Mouse (Mus musculus) neural tube, embryonic 12.5 days (tissue): ENCODE measurements around the gene Ccdc70. TPM values are rescaled to one million over a fixed set of nuclear protein-coding genes. Genes with fewer than 3 reads are reported as not detected.

Source experiments
- ATAC-seq: fragments of 200-750 bp; cut with Nextera tagmentation; 2 replicates; pipeline ENCODE4 v1.8.0; 2017; ENCODE audit warnings: low read depth, mild to moderate bottlenecking, moderate TSS enrichment, moderate library complexity; ENCODE audit not compliant: low FRiP score
- H3K27ac ChIP-seq: fragments of 300-500 bp; sonication (generic); 2 replicates; pipeline ENCODE4 v1.5.1; 2016
- H3K27me3 ChIP-seq: fragments of 300-500 bp; sonication (generic); replicated peaks from 2 replicates; pipeline ENCODE4 v1.6.1; 2016; ENCODE audit warnings: mild to moderate bottlenecking
- H3K36me3 ChIP-seq: fragments of 300-500 bp; sonication (generic); 2 replicates; pipeline ENCODE4 v1.6.1; 2016; ENCODE audit warnings: mild to moderate bottlenecking
- H3K4me1 ChIP-seq: fragments of 300-500 bp; sonication (generic); 2 replicates; pipeline ENCODE4 v1.6.1; 2016
- H3K4me2 ChIP-seq: fragments of 300-500 bp; sonication (generic); replicated peaks from 2 replicates; pipeline ENCODE4 v1.6.1; 2016; ENCODE audit warnings: mild to moderate bottlenecking
- H3K4me3 ChIP-seq: fragments of 300-500 bp; sonication (generic); 2 replicates; pipeline ENCODE4 v1.5.1; 2016
- H3K9ac ChIP-seq: fragments of 300-500 bp; sonication (generic); 2 replicates; pipeline ENCODE4 v1.6.1; 2016; ENCODE audit warnings: mild to moderate bottlenecking
- H3K9me3 ChIP-seq: fragments of 300-500 bp; sonication (generic); 2 replicates; pipeline ENCODE4 v1.6.1; 2016; ENCODE audit warnings: mild to moderate bottlenecking
- WGBS: fragments of 180-500 bp; shearing (Covaris S2); methylation state at CpG from one replicate; pipeline ENCODE4 v1.1.7; 2016; 5-methylcytosine and 5-hydroxymethylcytosine counted together
- polyA plus RNA-seq: library from polyadenylated mRNA; unstranded; fragments of >200 nt; fragmentation: Nextera tagmentation; extraction: Ambion mirVana; gene quantifications from 2 replicates; pipeline ENCODE4 v1.2.1, GENCODE M21; 2016

Ccdc70 gene
- polyA plus RNA-seq, 1 experiment from 2014 or later = not detected

- 34% methylated on average over 6 of the region's 6 CpGs for WGBS
Measured at GRCm38 (mm10) chr8:21992184-21992583, 22.6 kb downstream of the Ccdc70 start.

GRCm38 (mm10) chr8:21995181-21995580, 25.6 kb downstream of the Ccdc70 start:
- H3K9ac ChIP-seq = no peak overlapping the region
- H3K9me3 ChIP-seq = no peaks in the 10 kb centered on the region
- H3K27me3 ChIP-seq = no peaks in the 10 kb centered on the region
- no peak overlapping the region for H3K4me2 ChIP-seq
- H3K27ac ChIP-seq = no peak overlapping the region
- no peak for ATAC-seq
- H3K4me3 ChIP-seq = no peak overlapping the region
- H3K36me3 ChIP-seq = no peaks in the 10 kb centered on the region
- no peaks in the 10 kb centered on the region for H3K4me1 ChIP-seq
- 51% methylated on average over 3 of the region's 3 CpGs for WGBS

More at GRCm38 (mm10) chr8:21992184-21992583, 22.6 kb downstream of the Ccdc70 start:
- H3K4me3 ChIP-seq = no peak overlapping the region
- H3K36me3 ChIP-seq = no peaks in the 10 kb centered on the region
- H3K27me3 ChIP-seq = no peaks in the 10 kb centered on the region
- no peak overlapping the region for H3K9ac ChIP-seq
- H3K9me3 ChIP-seq = no peaks in the 10 kb centered on the region
- no peaks in the 10 kb centered on the region for H3K4me1 ChIP-seq
- ATAC-seq = peak; percentile 70; the same call in 1 of the 2 replicates
- no peak overlapping the region for H3K4me2 ChIP-seq
- no peak overlapping the region for H3K27ac ChIP-seq

GRCm38 (mm10) chr8:22004750-22005522, 35.4 kb downstream of the Ccdc70 start:
- no peak for ATAC-seq
- H3K27ac ChIP-seq = no peak overlapping the region
- H3K36me3 ChIP-seq = no peaks in the 10 kb centered on the region
- no peak overlapping the region for H3K4me3 ChIP-seq
- H3K9ac ChIP-seq = no peak overlapping the region
- H3K4me2 ChIP-seq = no peak overlapping the region
- H3K27me3 ChIP-seq = no peaks in the 10 kb centered on the region
- WGBS = 88% methylated on average over 14 of the region's 14 CpGs
- no peaks in the 10 kb centered on the region for H3K4me1 ChIP-seq
- no peaks in the 10 kb centered on the region for H3K9me3 ChIP-seq

- ATAC-seq = no peak
- 83% methylated on average over 6 of the region's 6 CpGs for WGBS
- H3K9ac ChIP-seq = no peak overlapping the region
- no peaks in the 10 kb centered on the region; the same call in 1 of the 2 replicates for H3K36me3 ChIP-seq
- H3K27ac ChIP-seq = no peak overlapping the region
- H3K4me3 ChIP-seq = no peak overlapping the region
- H3K4me2 ChIP-seq = no peak overlapping the region
- H3K27me3 ChIP-seq = no peaks in the 10 kb centered on the region
- no peaks in the 10 kb centered on the region for H3K4me1 ChIP-seq
- H3K9me3 ChIP-seq = no peaks in the 10 kb centered on the region
Measured at GRCm38 (mm10) chr8:22006423-22006822, 36.8 kb downstream of the Ccdc70 start.

GRCm38 (mm10) chr8:22009403-22009802, 39.8 kb downstream of the Ccdc70 start:
- Histone ChIP-seq H3K27ac (no peak overlapping the region), H3K4me2 (no peak overlapping the region), H3K4me3 (no peak overlapping the region), H3K9ac (no peak overlapping the region), H3K9me3 (no peaks in the 10 kb centered on the region), H3K4me1 (no peaks in the 10 kb centered on the region), H3K27me3 (no peaks in the 10 kb centered on the region), H3K36me3 (no peaks in the 10 kb centered on the region; the same call in 1 of the 2 replicates)
- no peak for ATAC-seq
- 72% methylated on average over 3 of the region's 3 CpGs for WGBS

GRCm38 (mm10) chr8:22013034-22013707, 43.6 kb downstream of the Ccdc70 start:
- Histone ChIP-seq H3K27me3 (no peaks in the 10 kb centered on the region), H3K9me3 (no peaks in the 10 kb centered on the region), H3K27ac (no peak overlapping the region), H3K4me1 (no peaks in the 10 kb centered on the region), H3K4me2 (no peak overlapping the region), H3K4me3 (no peak overlapping the region), H3K36me3 (no peaks in the 10 kb centered on the region; the same call in 1 of the 2 replicates), H3K9ac (no peak overlapping the region)
- ATAC-seq = no peak
- 76% methylated on average over 24 of the region's 24 CpGs for WGBS

GRCm38 (mm10) chr8:22017731-22018130, 48.2 kb downstream of the Ccdc70 start:
- Histone ChIP-seq H3K9me3 (no peaks in the 10 kb centered on the region), H3K4me1 (no peaks in the 10 kb centered on the region), H3K9ac (no peak overlapping the region), H3K27me3 (no peaks in the 10 kb centered on the region), H3K27ac (no peak overlapping the region), H3K4me3 (no peak overlapping the region), H3K4me2 (no peak overlapping the region), H3K36me3 (no peaks in the 10 kb centered on the region)
- no peak for ATAC-seq
- 63% methylated on average over 7 of the region's 7 CpGs for WGBS

- WGBS = 96% methylated on average over 5 of the region's 5 CpGs
- Histone ChIP-seq H3K4me1 (no peaks in the 10 kb centered on the region), H3K36me3 (no peaks in the 10 kb centered on the region), H3K9ac (no peak overlapping the region), H3K4me3 (no peak overlapping the region), H3K4me2 (no peak overlapping the region), H3K27ac (no peak overlapping the region), H3K9me3 (no peaks in the 10 kb centered on the region), H3K27me3 (no peaks in the 10 kb centered on the region)
- ATAC-seq = no peak
Measured at GRCm38 (mm10) chr8:22019498-22019897, 49.9 kb downstream of the Ccdc70 start.

GRCm38 (mm10) chr8:22022244-22022643, 52.7 kb downstream of the Ccdc70 start:
- 62% methylated on average over 7 of the region's 7 CpGs for whole genome bisulfite sequencing
- Histone ChIP-seq H3K36me3 (no peaks in the 10 kb centered on the region), H3K4me1 (no peaks in the 10 kb centered on the region), H3K9me3 (no peaks in the 10 kb centered on the region), H3K27ac (no peak overlapping the region), H3K27me3 (no peaks in the 10 kb centered on the region), H3K4me2 (no peak overlapping the region), H3K9ac (no peak overlapping the region), H3K4me3 (no peak overlapping the region)
- ATAC-seq = no peak

Other genes starting within 250 kb of the Ccdc70 start
- gene Defa24, start 235.3 kb upstream of the Ccdc70 start, polyA plus RNA-seq = not detected in 2 replicates
- not detected in 2 replicates for gene Defb50, start 146.2 kb upstream of the Ccdc70 start, polyA plus RNA-seq
- not detected in 2 replicates for gene Defb2, start 129.8 kb upstream of the Ccdc70 start, polyA plus RNA-seq
- gene Defb10, start 110.9 kb upstream of the Ccdc70 start, polyA plus RNA-seq = not detected in 2 replicates
- gene Defb9, start 84.4 kb upstream of the Ccdc70 start, polyA plus RNA-seq = not detected in 2 replicates
- not detected in 2 replicates for gene Defb11, start 63.4 kb upstream of the Ccdc70 start, polyA plus RNA-seq
- not detected in 2 replicates for gene Defb15, start 37.1 kb upstream of the Ccdc70 start, polyA plus RNA-seq
- not detected in 2 replicates for gene Defb35, start 31.4 kb upstream of the Ccdc70 start, polyA plus RNA-seq
- gene Defb13, start 23.0 kb upstream of the Ccdc70 start, polyA plus RNA-seq = not detected in 2 replicates
- gene Fam90a1a, start 11.1 kb upstream of the Ccdc70 start, polyA plus RNA-seq = not detected in 2 replicates
- gene Atp7b, start 90.5 kb downstream of the Ccdc70 start, polyA plus RNA-seq = 1.5 and 1.7 TPM in 2 replicates
- 20.9 and 30.2 TPM in 2 replicates for gene Alg11, start 90.9 kb downstream of the Ccdc70 start, polyA plus RNA-seq
- gene Nek5, start 155.3 kb downstream of the Ccdc70 start, polyA plus RNA-seq = not detected in 2 replicates
- gene Nek3, start 196.7 kb downstream of the Ccdc70 start, polyA plus RNA-seq = 8.1 and 8.8 TPM in 2 replicates
- 37.5 and 47.1 TPM in 2 replicates for gene Ckap2, start 216.0 kb downstream of the Ccdc70 start, polyA plus RNA-seq
- 39.2 and 42.7 TPM in 2 replicates for gene Vps36, start 223.0 kb downstream of the Ccdc70 start, polyA plus RNA-seq